Mouse (Mus musculus): ENCODE measurements around the gene Lrrc25.
A peak's percentile ranks its signal among the peaks of the same experiment; 100 is the strongest.

Lrrc25 gene

DNA sequence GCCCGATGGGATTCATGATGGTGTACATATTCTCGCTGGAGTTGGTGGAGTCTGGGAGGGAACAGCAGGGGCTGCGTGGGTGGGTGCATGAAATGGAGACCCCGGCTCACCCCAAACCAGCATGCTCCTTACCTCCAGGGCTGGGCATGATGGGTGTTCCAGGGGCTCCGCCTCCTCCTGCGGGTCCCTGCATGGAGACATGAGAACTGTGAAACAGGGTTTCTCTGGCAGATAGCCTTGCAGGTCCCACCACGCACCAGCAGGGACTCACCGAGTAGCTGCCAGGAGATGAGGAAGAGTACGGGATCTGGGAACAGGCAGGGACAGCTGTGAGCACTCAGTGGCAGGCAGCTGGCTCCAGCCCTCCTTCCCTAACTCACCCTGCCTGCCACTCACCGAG lies 17.2 kb upstream of the Lrrc25 start:
- no peak for DNase-seq (ENCODE audit: low read depth in 2 of 2, low spot score in 2 of 2)

DNA sequence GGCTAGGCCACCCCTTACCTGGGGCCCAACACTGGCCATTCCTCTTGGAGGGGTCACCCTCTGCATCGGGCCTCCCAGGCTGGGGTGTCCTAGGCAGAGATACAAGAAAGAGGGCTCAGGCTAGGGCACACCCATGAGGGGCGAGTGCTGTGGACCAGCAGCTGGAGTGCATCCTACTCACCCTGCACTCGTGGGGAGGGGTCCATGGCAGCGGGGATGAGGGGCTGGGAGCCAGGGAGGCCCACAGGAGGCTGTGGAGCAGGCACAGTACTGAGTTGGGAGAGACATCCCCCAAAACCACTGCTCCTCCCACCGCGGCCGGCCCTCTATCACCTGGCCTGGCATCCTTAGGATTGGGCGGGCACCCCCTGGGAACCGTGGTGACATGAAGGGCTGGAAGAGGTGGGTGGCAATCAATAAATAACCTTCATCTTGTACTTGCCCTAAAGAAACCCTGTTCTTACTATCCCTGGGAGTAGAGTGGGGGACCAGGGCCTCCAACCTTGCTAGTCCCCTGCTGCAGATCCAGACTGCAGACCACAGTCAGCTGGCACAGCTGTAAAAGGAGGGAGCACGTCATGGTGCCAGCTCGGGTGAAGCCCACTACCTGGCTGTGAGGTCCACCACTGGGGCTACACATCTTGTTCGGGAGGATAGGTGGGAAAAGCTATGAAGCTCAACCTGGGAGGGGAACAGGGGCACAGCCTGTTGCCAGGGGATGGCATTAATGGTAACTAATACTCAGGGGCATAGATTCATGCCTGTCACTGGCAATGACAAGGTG lies 16.3 kb upstream of the Lrrc25 start:
- DNase-seq (ENCODE audit: low read depth in 2 of 2, low spot score in 2 of 2): no peak

DNA sequence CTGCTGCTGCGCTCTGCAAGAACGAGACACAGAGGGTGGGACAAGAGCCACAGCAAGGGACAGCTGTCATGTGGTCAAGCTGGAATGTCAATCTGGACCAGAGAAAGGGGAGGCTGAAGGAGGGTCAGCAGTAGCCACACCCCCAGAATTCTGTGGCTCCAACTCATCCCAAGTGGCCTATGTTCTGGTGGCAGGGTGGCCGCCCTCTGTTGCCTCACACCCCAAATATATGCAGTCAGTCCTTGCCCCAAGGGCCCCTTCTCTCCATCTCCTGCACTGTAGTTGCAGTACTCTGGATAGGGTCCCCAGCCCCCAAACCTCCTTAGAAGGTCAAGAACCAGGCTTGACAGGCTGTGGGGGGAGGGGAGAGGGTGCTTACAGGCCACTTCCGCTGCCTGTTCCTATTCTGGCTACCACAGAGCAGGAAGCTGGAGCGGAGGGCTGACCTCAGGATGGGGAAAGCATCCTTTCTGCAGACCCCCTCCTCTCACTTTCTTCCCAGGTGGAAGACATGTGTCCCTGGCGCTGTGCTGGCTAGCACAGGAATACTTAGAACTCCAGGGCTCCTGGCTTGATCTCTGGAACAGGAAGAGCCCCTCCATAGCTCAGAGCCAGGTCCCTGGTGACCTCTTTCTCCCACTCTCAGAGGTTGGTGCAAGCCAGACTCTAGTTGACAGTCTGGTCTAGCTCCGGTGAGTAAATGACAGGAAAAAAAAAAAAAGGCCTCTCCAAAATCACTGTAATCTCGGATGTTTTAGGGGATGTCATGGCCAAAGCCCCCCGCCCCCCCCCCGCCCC lies 15.3 kb upstream of the Lrrc25 start:
- no peak for DNase-seq (ENCODE audit: low read depth in 2 of 2, low spot score in 2 of 2)

DNA sequence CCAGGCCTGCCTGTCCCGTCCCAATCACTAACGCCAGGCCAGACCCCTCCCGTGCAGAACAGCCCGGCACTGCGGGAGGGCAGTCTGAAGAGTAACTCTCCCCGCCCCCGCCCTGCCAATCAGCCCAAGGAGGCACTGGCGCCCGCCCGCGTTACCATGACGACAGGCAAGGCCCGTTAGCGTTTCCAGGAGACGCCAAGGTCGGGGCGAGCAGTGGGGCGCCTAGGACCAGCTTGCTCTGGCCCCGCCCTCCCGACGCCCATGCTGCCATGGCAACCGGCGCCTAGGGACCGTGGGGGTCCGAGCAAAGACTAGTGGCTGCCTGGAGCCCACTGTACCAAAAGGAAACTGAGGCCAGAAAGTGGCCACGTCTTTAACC lies 14.7 kb upstream of the Lrrc25 start:
- DNase-seq (ENCODE audit: low read depth in 2 of 2, low spot score in 2 of 2): no peak

DNA sequence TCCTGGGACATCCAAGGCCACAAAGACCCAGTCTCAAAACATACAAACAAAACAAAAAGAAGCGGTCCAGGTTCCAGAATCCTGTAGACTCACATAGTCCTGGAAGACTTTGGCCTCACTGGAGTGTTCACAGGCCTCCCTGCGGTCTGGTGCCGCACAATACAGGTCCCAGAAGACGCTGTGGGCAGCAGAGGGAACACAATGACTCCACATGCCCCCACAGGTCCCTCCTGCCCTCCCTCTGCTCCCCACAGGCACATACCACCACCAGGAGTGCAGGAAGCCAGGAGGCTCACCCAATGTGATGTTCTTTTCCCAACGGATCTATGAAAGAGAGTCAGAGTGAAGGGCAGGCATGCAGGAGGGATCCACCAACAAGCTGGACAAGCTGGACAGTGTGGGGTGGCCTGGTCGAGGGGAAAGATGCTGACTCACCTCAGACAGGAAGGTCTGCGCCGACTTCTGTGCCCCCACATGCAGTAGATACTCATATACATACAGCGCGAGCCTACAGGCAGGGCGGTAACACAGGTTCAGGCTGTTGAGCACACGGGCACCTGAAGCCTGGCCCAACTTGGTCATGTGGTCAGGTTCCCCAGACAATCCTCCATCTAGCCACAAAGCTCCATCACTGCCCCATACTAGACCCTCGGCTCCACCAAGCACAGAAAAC lies 13.7 kb upstream of the Lrrc25 start:
- DNase-seq (ENCODE audit: low read depth in 2 of 2, low spot score in 2 of 2): no peak

DNA sequence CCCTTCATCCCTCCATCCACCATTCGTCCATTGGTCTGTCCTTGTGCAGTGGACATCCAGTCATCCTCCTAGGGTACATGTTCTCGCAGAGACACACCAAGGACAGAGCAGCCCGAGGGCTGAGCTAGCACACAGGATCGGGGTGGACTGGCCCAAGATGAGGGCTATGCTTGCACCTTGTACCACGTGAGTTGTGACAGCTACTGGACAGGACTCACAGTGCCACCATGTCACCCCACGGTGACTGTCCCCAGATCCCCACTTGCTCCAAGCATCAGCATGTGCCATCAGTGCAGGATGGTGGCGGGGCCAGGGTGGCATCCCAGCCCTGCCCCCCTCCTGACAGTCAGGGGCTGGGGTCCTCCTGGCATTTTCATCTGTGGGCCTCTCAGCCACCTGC lies 11.4 kb upstream of the Lrrc25 start:
- no peak for DNase-seq (ENCODE audit: low read depth in 2 of 2, low spot score in 2 of 2)

DNA sequence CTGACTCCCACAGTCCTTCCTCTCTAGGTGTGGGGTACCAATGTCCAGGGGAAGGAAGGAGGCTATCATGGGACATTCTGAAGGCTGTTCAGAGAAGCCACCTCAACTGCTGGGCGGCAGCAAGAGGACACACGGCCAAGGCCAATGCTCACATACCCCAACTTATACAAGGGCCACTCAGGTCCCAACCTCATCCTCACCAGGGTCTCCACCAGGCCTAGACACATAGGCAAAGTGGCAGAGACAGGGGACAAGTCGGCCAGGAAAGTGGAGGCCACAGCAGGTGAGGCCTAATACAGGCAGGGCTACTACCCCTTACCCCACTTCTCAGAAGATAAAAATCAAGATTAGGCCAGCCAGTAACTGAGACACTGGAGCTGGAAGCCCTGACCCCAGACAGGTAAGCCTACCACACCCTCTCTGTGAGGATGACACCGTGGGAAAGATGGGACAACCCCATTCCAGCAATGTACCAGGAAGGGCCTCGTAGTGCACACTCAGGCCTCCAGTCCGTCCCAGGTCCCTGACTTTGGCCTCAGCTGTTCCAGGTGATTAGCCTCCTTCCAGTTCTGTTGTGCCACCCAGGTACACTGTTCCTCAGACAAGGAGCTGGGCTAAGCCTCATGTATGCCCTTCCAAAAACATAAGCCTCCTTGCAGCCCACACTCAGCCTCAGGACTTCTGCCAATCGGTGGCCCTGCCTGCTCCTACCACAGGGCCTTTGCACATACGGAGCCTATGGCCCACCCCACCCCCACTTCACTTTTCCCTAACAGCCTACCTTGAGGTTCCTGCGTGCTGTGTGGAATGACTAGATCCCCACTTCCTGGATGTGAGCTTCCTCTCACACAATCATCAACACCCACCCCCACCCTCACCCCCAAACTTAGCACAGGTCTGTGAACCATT lies 9.8 kb upstream of the Lrrc25 start:
- DNase-seq (ENCODE audit: low read depth in 2 of 2, low spot score in 2 of 2): no peak

DNA sequence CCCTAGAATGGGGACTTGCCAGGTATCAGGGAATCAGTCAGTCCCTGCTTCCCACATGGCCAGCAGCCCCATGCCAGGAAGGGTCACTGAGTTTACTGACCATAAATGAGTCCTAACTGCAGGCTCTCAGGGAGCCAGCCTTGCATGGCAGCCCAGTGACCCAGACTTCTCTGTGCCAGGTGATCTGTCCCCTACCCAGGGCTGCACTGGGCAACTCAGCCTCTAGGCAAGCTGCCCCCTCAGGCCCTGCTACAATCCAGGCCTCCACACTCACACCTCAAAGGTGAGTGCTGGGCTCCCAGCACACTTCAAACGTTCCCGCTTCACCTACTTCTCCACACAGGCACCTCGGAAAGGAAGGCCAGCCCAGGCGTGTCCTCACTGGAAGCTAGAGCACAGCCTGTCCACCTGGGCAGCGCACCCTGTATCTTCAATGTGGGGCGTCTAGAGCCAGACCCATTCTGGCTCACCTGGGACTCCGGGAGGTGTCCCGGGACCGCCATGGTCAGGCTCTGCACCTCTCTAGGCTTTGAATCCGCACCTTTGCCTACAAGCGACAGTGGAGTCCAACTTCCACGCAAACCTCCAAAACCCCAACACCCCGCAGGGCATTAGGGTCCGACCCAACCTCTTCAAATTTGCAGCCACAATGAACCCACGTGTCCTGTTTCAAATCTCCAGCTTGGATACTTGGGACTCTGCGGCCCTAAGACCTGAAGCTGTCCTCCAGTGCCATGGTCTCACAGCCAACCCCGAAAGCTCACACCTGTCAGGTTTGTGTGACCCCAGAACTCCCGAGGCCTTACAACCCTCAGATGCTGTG lies 9.0 kb upstream of the Lrrc25 start:
- no peak for DNase-seq (ENCODE audit: low read depth in 2 of 2, low spot score in 2 of 2)

DNA sequence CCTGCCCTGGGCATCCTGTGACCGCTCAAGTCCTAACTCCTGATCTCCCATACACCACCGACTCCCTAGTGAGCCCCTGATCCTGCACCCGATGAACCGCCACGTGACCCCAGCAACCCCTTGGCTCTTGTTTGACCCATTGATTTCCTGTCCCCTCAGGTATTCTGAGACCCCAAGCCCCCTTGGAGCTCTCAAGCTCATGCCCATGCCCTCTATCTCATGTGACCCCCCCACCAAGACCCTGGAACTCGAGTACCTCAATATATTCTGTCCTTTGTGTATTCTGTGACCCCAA lies 8.4 kb upstream of the Lrrc25 start:
- DNase-seq (ENCODE audit: low read depth in 2 of 2, low spot score in 2 of 2): no peak

DNA sequence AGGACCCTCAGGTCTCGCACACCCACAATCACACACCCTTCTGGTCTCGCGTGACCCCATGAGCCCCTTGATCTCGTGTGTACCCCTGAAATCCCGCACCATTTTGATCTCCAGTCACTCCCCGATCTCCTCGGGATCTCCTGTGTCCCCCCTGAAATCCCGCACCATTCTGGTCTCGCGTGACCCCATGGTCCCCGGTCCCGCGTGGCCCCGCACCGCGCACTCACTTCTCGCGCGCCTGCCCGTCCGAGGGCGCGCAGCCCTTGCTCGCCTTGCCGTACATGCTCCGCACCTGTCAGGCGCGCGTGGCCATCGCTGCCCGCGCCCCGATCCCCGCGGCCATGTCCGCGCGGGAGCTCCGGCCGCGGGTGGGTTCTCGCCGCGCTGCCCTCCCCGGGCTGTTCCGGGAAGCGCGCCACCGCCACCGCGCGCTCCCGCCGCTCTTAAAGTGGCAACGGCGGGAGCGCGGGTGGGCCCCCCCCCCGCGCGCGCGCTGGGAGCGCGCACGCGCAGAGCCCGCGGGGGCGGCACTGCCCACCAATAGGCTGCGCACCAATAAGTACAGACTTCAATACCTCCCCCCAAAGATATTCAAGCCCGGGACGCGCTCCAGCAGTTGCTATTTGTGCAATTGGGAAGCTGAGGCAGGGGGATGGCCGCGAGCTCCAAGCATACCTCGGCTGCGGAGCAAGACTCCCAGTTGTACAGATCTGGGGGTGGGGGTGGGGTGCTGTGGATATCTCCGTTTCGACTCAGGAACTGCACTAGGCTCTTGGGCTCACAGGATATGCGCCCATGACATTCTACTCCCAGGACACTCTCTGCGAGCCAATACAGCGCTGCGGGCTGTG lies 7.8 kb upstream of the Lrrc25 start:
- peak in 1 of 2 experiments; percentile 33 for DNase-seq (ENCODE audit: low read depth in 2 of 2, low spot score in 2 of 2)

DNA sequence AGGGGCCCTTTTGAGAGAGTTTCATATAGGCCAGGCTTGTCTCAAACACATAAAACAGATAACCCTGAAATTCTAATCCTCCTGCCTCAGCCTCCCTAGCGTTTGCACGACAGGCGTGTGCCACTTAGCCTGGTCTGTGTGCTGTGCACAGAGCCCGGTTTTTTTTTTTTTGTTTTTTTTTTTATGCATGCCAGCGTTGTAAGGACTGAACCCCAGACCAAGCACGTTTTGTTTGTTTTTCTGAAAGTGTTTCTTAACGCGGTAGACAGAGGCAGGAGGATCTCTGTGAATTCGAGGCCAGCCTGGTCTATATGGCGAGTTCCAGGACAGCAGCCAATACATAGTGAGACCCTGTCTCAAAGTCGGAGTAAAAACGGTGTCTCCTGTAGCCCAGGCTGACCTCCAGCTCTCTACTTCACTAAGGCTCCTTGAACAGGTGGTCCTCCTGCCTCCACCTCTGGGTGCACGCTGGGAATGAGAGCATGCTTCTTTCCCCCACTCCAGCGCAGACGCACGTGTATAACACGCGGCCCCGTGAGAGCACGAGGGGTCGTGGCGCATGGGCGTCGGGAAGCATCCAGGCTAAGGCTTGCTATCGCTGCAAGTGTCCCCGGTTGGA lies 7.1 kb upstream of the Lrrc25 start, which contains the start of gene Ssbp4:
Ssbp4 (minus strand) TSS at position 124 of the 619 bp plus-strand sequence.
- no peak for DNase-seq (ENCODE audit: low read depth in 2 of 2, low spot score in 2 of 2)

DNA sequence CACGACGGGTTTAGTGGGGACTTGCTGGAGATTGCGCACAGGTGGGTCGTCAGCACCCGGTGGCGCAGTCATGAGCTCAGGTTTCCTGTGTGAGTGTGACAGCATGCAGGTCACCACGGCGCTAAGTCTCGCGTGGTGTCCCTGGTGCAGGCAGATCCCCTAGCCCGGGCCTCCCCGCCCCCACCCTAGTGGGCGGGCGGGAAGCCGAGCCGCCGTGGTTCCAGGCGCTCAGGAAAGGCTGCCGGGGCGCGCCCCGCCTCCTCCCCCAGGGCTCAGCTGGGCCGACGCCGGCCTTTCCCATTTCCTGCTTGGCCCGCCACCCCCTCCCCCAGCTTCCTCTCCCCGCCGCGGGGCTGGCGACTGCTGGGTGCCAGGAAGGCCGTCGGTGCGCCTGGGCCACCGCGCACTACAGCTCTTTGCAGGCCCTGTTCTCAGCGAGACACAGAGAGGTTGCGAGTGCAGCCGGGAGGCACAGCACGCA lies 6.5 kb upstream of the Lrrc25 start:
- peak; percentile 70 to 74 for DNase-seq (ENCODE audit: low read depth in 2 of 2, low spot score in 2 of 2)

DNA sequence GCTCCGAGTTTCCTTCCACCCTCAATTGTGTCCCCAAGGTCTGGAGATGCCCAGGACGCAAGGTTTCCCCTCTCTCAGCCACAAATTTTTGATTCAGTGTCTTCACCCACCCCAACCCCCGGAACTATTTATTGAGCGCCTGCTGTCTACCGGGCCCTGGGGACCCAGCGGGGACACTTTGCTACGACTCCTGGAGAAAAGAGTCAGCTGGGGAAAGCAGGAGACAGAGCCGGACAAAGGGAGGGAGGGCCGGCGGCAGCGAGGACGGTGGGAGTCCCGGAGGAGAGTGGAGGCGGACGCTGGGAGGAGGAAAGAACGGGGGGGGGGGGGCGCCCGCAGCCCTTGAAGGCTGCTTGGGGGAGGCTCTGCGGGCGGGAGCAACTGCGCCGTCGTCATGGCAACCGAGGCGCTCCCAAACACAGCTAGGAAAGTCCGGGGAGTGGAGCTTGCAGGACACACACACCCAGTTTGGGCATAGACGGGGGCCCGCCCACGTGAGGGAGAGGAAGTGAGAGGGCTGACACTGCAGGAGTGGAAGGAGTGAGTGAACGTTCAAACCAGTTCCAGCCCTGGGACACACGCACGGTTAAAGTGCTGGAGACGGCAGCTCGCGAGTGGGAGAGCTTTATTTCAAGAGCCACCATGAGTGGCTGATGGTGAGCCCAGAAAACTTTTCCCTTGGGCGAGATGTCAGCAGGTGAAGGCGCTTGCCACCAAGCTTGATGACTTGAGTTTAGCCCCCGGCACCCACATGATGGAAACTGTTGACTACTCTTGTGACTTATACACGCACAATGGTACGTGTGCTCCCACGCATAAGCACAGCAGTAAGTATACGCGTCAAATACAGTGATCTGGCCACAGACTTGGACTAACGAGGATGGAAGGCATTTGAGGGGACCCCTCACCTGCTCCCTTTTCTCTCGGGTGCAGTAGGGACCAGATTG lies 5.8 kb upstream of the Lrrc25 start:
- DNase-seq (ENCODE audit: low read depth in 2 of 2, low spot score in 2 of 2): peak; percentile 76 to 78

DNA sequence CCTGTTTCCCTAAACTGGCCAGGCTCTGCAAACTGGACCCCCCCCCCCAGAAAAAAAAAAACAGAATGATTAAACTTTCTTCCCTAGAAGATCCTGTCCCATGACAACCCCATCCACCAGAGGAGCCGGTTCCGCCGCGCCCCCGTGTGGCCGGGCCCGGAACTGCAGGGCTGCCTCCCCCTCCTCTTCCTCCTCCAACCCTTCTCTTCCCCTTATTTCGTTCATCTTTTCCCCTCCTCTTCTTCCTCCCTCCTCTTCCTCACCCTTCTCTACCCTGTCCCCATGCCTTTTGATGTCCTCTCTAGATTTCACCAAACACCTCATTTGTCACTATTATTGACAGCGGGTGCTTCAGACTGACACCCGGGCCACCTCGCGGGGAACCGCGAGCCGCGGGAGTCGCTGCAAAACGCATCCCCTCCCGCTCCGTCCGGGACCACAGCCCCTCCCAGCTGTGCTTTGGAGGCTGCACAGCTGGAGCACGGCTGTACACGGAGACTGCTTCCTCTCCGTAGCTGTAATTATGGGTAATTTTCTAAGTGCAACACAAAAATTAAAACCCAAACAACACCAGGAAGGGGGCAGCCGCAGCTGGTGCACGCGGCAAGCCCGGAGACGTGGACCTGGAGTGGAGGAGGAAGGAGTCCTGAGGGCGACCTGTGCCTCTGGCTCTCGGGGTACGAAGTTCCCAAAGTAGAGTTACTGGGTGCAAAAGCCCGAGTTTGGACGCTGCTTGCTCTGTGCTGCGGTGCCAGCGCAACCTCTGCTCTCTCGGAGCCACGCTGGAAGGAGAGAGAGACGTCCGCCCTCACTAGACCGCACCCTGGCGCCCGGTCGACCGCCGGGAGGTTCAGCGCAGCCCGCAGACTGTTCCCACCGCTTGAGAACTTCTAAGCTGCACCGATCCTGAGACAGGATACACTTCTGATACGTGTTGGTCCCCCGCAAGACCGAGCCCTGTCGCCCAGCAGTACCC lies 4.9 kb upstream of the Lrrc25 start:
- DNase-seq (ENCODE audit: low read depth in 2 of 2, low spot score in 2 of 2): peak; percentile 74 to 84

DNA sequence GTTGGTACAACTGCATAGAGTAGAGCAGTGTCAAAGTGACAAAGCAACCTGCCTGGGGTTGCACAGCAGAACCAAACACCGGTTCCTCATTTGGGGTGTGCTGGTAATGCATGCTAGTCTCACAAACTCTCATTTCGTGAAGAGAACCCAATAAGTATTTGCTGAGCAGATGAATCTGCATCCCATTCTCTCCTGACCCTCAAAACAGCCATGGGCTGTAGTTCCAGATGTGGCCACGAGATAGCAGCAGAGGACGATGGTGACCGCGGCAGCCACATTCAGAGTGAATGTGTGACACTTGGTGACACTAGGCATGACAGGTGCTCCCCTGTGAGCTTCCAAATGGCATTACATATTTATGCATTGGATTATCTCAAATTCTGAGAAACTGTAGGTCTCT lies 4.1 kb upstream of the Lrrc25 start:
- DNase-seq (ENCODE audit: low read depth in 2 of 2, low spot score in 2 of 2): peak; percentile 86 to 92

DNA sequence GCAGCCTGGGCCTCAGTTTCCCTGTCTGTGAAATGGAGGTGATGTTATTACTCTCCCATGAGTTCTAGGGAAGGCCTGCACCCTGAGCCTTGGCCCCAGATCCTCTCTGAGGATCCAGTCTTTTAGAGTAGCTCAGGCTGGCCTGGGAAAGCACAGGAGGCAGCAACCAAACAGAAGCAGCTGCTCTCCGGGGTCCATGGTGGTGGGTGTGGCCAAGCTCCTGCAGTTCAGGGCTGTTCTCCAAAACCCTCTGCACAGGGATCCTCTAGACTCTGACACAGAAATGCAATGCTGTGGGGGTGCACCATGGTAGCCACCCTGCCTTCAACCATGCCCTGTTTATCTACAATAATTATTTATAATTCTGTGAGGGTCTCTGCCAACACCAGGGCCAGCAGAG lies 2.2 kb upstream of the Lrrc25 start:
- DNase-seq (ENCODE audit: low read depth in 2 of 2, low spot score in 2 of 2): no peak

All from CD8-positive naive resting alpha-beta T cell, adult 2 months (primary cell).